Mouse (Mus musculus) heart, postnatal 10 days (tissue): Measurements from ENCODE around the gene Lin28b. TPM values are rescaled to one million over a fixed set of nuclear protein-coding genes. Genes with fewer than 3 reads are reported as not detected.

Experiments used
- DNase-seq, 2 experiments: peaks; one replicate each; pipeline ENCODE4 v3.0.0; 2021
- intact Hi-C: fragments of 180-260 bp; cut with DNase I; formaldehyde crosslinking; loops from one replicate; pipeline ENCODE4 v1.15.1; 2025
- total RNA-seq, 2 experiments: library from RNA; stranded (reverse); gene quantifications; 2 replicates each; pipeline ENCODE4 v1.2.3; 2021

Lin28b gene
- total RNA-seq, 2 experiments from 2014 or later = 0.45 to 0.65 TPM

DNA sequence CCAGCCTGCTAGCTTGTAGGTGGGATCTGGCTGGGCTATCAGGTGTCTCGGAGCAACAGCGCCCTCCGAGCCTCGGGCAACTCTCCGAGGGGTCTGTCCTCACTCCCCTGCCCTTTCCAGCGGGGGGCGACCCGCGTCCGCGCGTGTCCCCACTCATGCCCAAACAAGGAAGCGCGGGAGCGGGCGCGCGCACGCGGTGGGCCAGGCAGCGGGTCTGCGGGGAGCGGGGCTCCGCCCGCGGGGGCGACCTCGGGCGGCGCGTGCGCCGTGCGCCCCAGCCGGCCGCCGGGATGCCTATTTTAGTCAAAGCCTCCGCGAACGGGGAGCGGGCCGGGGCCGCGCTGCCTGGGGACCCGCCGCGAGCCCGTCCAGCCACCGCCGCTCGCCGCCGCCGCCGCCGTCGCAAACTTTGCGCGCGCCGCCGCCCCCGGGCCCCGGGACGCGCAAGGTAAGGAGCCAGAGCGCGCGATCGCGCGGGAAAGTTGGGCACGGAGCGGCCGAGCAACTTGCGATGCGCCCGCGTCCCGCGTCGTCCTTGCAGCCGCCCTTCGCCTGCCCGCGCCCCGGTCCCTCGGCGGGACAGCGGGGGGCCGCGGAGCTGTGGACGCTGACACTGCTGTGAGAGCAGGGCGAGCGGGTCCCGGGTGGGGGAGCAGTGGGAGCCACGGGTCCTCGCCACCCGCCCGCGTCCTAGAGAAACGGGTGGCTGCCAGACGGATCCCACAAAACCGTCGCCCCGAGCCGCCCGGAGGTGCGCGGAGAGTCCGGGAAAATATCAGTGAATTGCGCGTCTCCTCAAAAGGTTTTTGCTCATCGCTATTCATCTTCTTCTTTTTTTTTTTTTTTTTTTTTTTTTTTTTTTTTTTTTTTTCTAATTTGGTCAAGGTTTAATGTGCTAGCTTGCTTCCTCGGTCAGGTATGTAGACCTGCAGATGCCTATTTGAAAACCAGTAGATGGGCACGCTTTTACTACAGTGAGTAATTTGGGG is 150.5 kb downstream of the Lin28b start, which contains the start of gene Bves:
Gene Bves, plus strand, starts transcription at position 339 of the 989 bp plus-strand sequence.
- intact Hi-C loops = loop anchor here (2.0 kb wide), 1 partner anchor 47 kb away; no protein-coding TSS in a partner anchor
- peak; percentile 69 to 73 for DNase-seq

DNA sequence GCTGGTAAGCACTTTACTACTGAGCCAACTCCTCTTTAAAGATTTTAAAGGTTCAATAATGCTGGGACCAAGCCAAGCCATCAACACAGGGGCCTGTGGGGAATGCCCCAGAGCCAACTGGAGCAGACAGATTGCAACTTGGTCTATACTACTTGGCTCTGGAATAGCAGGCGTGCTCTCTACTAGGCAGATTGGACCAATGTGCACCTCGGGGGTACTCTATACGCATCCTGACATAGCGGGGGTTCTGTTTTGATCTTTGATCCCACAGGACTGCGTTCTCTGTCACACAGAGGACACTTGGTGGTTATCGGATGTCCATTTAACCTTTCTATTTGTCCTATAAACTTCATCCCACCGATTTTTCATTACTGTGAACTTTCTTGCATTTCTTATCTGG is 151.3 kb downstream of the Lin28b start:
- intact Hi-C loops = no loop called here
- no peak for DNase-seq

DNA sequence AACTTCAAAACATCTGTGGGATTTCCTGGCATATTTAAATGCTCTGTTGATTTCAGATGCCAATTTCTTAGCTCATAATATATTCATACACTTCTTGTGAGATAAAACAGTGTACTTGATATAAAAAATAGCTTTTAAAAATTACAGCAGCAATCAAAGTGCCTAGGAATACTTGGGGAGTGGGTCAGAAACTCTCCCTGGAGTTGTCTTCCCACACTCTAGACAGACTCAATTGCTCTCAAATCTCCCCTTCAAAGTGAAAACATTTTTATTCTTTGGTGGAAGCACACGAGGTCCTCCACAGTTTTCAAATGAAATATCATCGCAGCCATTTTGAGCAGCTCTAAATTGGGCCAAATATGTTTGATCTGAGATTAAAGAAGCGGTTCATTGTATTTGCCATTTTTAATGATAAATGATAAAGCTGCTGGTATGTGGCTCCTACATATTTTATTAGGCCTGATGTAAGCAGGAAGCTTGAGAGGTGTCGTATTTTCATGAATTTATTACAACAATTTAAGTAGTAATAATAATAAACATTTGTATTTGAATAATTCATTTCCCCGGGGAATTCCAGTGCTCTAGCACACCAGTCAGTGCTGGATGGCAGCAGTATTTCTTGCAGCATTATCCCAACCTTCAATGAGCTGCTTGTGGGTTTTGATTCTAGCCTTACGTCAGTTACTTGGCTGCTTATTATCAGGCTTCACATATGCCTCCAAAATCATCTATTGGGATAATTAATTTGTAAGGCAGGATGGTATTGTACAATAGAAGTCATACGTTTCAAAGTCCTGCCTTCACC is 157.8 kb downstream of the Lin28b start:
- intact Hi-C loops = no loop called here
- DNase-seq = no peak

Other genes with a start within 250 kb of the Lin28b start
- 10 to 100 TPM; 47.9 to 50.7 TPM for gene Bves, start 150.6 kb downstream of the Lin28b start, total RNA-seq
- gene Hace1, start 91.4 kb upstream of the Lin28b start, total RNA-seq = 10 to 100 TPM; 10.3 to 13.1 TPM